Mouse (Mus musculus): ENCODE results near the gene Rptor.

DNA sequence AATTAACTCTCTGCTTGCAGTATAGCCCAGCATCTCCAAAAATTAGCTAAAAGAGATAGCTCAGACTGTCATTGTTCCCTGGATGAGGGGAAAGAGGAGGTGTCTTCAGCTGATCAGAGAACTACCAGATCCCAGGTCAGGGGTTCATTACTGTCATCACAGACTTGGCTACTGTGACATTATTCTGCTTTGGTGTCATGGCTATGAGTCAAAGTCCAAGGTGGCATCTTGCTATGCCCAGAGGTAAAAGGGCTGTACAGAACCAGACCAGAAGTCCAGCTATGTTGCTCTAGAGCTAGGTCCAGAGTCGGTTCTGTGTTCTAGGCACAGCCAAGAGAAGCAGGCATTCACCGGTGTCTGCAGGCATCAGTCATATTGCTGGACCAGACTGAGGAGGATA lies 25.0 kb upstream of the Rptor start:
- TF ChIP-seq CTCF (IDR thresholded peaks at IDR 0.05; ENCODE audit: low read depth, low read length) (no peak), POLR2A (IDR thresholded peaks at IDR 0.05; ENCODE audit: extremely low read depth, insufficient read depth, low read length) (no peak)

All from liver, adult 2 months (tissue).